24 mouse cellular contexts compared by ENCODE assay signal in genomic region chr9:86446847-86447246, GRCm38 (mm10).
"Had no signal": no experiment of that assay in that cellular context is flagged by ENCODE, and none has a peak within 500 bp of the region (broad histone marks: within the 10 kb centered on the region; RNA-seq: fewer than 3 reads in every experiment).

No protein-coding gene starts in this region.

- H3K27me3 ChIP-seq: heart, embryonic 15.5 days; hindbrain, embryonic 13.5 days; hindbrain, embryonic 15.5 days; kidney, embryonic 15.5 days; limb, embryonic 15.5 days; liver, embryonic 12.5 days had no signal

- H3K4me1 ChIP-seq: heart, embryonic 15.5 days had no signal

- H3K27ac ChIP-seq: heart, embryonic 10.5 days; heart, embryonic 13.5 days; heart, embryonic 15.5 days; hindbrain, embryonic 13.5 days; hindbrain, embryonic 15.5 days; hindbrain, postnatal 0 days; kidney, embryonic 15.5 days; kidney, postnatal 0 days; limb, embryonic 13.5 days; limb, embryonic 15.5 days; liver, embryonic 12.5 days had no signal

- DNase-seq: gastrocnemius, postnatal 14 days; gastrocnemius, postnatal 36 days; heart, postnatal 14 days; heart, postnatal 36 days; kidney, adult 11 months; kidney, adult 2 months; kidney, adult 9 months; kidney, postnatal 14 days; kidney, postnatal 36 days; layer of hippocampus, adult 9-11 months; layer of hippocampus, postnatal 36 days; left cerebral cortex, postnatal 4 days had no signal

- H3K4me3 ChIP-seq: heart, embryonic 10.5 days; heart, embryonic 13.5 days; heart, embryonic 15.5 days; hindbrain, embryonic 13.5 days; hindbrain, embryonic 15.5 days; kidney, embryonic 15.5 days; limb, embryonic 13.5 days; limb, embryonic 15.5 days; liver, embryonic 12.5 days had no signal

- H3K36me3 ChIP-seq: heart, embryonic 15.5 days; hindbrain, embryonic 13.5 days; hindbrain, embryonic 15.5 days; kidney, embryonic 15.5 days; limb, embryonic 15.5 days; liver, embryonic 12.5 days had no signal

- H3K4me2 ChIP-seq: heart, embryonic 13.5 days; heart, embryonic 15.5 days; hindbrain, embryonic 13.5 days; hindbrain, embryonic 15.5 days; kidney, embryonic 15.5 days; limb, embryonic 13.5 days; limb, embryonic 15.5 days; liver, embryonic 12.5 days had no signal

- H3K9me3 ChIP-seq: heart, embryonic 10.5 days; heart, embryonic 15.5 days; hindbrain, embryonic 13.5 days; hindbrain, embryonic 15.5 days; kidney, embryonic 15.5 days; limb, embryonic 13.5 days; limb, embryonic 15.5 days; liver, embryonic 12.5 days had no signal

- ATAC-seq: hindbrain, postnatal 0 days; intestine, embryonic 16.5 days; liver, embryonic 12.5 days had no signal

- H3K9ac ChIP-seq: heart, embryonic 13.5 days; heart, embryonic 15.5 days; hindbrain, embryonic 13.5 days; hindbrain, embryonic 15.5 days; kidney, embryonic 15.5 days; limb, embryonic 13.5 days; limb, embryonic 15.5 days; liver, embryonic 12.5 days had no signal
